Mouse (Mus musculus): ENCODE results near the gene Zfp160. TPM values are rescaled to one million over a fixed set of nuclear protein-coding genes. Genes with fewer than 3 reads are reported as not detected.
"Not testable (repeated sequence)": the region's sequence is repeated elsewhere in the genome, so short reads cannot be mapped to it uniquely, and the experiment has no call there.

Gene Zfp160
- total RNA-seq (2015; ENCODE audit: low replicate concordance), result 4.6 and 5.9 TPM in 2 replicates
- total RNA-seq (2017; ENCODE audit: low replicate concordance), result 3.6 and 3.9 TPM in 2 replicates

DNA sequence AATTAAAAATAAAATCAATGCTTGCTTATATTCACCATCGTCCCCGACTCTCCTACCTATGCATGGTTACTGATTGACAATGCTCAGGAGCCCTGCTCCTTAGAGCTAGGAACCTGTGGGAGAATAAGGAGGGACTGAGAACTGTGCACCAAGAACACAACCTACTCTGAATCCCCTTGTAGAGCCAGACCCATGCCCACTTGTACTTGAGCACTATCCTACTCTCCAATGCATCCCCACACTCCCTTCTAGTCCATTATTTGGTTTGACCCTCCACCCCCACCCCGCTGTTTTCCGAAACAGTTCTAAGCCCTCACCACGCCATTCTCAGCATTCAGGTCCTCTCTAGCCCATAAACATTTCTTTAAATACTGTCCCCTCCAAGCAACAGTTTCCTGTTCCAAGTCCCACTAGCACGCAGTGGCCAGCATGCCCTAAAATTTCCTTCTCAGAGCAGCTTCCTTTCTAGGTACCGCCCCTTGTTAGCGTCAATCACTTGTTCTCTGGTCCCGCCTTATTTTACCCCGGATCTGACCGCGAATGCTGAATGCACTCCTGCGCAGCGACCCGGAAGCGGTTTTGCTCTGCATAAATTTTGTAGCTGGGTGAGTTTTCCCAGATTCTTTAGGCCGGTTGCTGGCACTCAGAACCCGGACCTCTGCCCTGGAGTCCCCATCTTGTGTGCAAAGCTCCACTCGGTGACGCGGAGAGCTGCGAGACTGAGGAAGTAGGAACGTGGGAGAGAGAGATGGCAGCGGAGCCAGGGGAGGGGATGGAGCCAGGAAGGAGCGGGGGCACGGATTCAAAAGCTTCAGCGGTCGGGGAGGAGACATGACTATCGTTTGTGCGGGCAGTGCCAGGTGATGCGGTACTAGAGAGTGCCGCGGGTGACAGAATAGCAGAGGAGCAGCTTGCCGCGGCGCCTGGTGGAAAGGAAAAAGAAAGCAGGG lies at the start of gene Zfp160:
Gene Zfp160, plus strand, starts transcription at position 522 of the 950 bp plus-strand sequence.
- peak; percentile 95 for ATAC-seq (replicated peaks; ENCODE audit: low FRiP score, poor library complexity, severe bottlenecking)

DNA sequence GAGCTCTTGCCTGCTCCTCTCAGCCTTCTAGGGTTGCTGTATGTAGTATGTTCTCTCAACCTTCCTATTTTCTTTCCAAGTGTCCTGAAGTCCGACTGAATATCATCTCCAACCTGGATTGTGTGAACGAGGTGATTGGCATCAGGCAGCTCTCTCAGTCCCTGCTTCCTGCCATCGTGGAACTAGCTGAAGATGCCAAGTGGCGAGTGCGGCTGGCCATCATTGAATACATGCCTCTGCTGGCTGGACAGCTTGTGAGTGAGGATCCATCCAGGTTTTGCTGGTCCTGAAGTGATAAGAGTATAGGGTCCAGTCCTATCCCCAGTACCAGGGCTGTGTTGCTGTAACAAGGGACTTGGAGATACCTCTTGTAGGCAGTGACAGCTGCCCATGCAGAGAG lies 48.3 kb upstream of the Zfp160 start:
- ATAC-seq (replicated peaks; ENCODE audit: low FRiP score, poor library complexity, severe bottlenecking), result no peak

DNA sequence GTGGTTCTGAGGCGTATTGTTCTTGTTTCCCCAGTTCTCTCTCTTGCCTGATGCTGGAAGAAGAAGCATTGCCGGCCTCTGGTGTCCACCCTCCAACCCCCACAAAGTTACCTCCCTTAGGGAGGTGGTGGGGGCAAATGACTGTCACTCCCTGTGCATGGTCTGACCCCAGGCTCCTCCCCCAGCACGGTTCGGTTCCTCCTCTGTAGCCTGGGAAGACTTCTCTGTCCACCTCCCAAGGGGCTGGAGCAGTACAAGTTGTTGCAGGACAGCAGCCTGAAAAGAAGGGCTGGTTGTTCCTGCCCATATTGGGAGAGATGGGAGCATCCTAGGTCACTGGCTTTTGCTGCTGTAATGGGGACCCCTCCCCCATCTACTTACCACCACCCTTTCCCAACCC lies 43.3 kb upstream of the Zfp160 start:
- ATAC-seq (replicated peaks; ENCODE audit: low FRiP score, poor library complexity, severe bottlenecking), result no peak

DNA sequence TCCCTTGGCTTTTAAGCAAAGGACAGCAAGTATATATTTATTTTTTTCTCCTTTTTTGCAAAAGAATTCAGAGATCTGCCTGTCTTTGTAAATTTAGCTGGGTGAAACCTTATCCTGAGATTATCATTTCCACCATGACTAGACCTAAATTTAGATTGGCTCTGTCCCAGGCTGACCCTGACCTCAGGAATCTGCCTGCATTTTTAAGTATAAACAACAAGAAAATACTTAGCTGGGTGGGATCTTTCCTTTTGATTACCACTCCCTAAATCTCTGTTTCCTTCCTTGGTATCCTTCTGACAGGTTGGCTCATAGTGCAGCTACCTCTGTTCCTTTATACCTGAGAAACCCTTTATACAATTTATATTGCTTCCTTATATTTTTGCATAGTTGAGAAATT lies 42.0 kb upstream of the Zfp160 start:
- ATAC-seq (replicated peaks; ENCODE audit: low FRiP score, poor library complexity, severe bottlenecking), result no peak

DNA sequence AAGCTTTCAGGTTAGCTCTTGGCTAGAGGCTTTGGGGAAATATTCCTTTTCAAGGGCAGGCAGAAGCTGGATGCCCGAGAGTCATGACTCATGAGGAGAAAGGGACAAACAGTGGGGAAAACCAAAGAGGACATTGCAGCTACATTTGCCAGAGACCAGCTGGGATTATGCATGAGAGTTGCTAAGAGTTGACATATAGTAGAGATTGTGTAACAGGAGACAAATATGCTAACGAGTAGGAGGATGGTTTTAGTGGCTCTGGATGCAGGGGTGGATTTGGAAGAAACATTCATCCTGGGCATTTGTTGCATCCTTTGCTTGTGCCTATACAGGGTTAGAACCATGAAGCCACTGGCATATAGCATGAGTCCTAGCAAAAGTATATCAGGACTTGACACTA lies 15.0 kb upstream of the Zfp160 start:
- no peak for ATAC-seq (replicated peaks; ENCODE audit: low FRiP score, poor library complexity, severe bottlenecking)

DNA sequence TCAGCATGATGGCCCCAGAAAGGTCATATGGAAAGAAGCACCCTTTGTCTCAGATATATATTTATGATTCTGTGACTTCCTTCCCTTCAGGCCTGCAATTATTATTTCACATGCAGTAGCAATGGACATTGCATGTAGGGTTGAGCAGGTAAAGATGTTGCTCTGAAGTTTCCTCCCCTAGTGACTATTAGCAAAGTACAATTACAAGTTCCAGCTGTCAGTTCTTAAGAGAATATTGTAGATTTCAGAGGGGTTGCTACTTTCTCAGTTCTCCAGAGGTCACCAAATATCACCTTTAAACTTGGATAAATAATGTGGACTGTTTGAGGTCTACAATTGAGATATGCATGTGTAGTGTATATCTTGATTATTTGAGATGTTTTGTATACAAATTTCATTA lies 12.3 kb upstream of the Zfp160 start, which contains the start of gene Vmn1r233:
Gene Vmn1r233, minus strand, starts transcription at position 101 of the 400 bp plus-strand sequence.
- ATAC-seq (replicated peaks; ENCODE audit: low FRiP score, poor library complexity, severe bottlenecking), result no peak

DNA sequence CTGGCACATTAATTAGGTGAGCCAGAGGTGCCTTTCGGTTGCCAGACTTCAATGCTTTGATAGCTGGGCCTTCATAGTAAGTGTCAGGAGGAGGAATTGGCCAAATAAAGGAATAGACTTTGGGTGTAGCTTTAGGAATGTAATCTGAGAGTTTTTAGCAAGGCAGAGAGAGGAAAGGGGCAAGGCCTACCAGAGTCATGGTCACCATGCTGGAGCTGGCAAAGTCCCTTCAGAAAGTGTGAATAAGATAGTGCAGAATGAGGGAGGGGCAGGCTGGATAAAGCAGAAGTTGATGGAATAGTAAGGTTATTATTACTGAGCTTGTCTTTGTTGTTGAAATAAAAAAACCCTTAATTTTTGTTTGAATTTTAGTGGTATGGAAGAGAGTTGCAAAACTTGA lies 1.0 kb downstream of the Zfp160 start:
- no peak for ATAC-seq (replicated peaks; ENCODE audit: low FRiP score, poor library complexity, severe bottlenecking)

DNA sequence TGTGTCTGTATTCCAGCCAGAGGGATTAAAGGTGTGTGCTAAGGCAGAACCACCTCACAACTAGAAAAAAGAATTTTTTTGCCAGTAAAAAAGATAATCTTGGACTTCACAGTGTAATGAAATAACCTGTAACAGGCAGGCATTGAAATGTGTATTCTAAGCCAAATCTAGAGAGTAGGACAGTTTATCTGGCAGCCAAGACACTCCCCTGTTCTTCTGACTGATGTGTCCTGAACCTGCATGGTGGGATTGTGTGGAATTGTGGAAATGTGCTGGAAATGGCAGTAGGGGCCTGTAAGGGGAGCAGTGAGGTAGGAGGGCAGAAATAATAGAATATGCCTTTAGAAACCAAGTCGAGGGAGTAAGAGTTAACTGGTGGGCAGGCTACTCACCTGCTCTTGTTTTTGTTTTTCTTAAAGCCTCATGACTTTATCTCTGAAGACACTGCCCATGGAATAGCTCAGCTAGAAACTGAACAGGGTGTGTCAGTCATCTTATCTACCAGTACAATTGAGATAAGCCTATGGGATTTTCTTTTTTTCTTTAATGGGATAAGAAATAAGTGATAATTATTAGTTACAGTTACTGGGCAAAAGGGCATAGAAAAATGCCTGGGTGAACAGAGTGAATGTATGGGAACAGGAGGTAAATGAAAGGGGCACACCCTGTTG lies 9.8 kb downstream of the Zfp160 start:
- ATAC-seq (replicated peaks; ENCODE audit: low FRiP score, poor library complexity, severe bottlenecking), result no peak

DNA sequence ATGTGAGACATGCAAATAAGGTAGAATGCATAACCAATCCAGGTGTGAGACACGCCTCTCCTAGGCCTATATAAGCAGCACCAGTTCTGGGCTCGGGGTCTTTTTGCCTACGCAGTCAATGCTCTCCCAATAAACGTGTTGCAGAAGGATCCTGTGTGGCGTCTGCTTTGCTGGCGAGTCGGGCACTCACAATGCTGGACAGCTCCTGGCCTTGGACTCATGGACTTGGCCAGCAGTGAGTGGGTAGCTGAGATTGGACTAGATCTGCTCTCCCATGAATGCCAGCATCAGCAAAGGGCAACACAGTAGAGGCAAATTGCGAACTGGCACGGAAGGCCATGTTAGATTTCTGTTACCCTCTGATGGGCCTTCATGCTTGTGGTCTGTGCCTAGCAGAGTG lies 39.3 kb downstream of the Zfp160 start:
- ATAC-seq (replicated peaks; ENCODE audit: low FRiP score, poor library complexity, severe bottlenecking), result not testable (repeated sequence)

DNA sequence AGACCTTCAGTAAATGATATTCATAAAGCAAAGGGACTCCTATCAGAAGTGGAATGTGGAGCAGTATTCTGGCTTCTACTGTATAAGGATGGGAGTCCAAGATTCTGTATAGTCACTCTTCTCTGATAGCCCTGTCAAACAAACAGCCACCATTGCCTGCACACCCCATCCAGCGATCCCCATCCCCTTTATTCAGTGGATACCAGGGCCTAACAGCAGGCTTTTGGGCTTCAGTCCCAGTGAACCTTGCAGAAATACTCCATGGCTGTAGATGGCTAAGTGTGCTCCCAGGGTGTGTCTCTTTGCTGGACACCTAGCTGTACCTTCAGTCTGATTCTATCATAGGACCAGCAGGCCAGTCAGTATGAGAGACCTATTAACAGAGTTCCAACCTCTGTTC lies 42.2 kb downstream of the Zfp160 start:
- no peak for ATAC-seq (replicated peaks; ENCODE audit: low FRiP score, poor library complexity, severe bottlenecking)

DNA sequence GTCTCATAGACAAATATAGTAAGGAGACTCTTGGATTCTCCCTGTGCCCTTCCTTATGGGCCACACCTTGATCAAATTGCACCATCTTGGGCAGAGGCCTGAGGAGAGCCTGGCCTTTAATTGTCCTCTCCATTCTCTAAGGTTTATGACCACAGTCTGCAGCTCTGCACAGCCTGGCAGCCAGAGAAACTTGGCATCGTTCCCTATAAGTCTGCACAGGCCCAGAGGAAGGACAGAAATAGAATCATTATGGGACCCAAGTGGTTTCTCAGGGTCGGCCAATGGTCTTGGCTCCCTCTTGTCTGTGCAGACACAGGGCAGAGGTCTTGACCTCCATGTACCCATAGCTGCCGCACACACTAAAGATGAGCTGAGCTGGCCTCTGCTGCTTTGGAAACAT lies 42.6 kb downstream of the Zfp160 start:
- not testable (repeated sequence) for ATAC-seq (replicated peaks; ENCODE audit: low FRiP score, poor library complexity, severe bottlenecking)

DNA sequence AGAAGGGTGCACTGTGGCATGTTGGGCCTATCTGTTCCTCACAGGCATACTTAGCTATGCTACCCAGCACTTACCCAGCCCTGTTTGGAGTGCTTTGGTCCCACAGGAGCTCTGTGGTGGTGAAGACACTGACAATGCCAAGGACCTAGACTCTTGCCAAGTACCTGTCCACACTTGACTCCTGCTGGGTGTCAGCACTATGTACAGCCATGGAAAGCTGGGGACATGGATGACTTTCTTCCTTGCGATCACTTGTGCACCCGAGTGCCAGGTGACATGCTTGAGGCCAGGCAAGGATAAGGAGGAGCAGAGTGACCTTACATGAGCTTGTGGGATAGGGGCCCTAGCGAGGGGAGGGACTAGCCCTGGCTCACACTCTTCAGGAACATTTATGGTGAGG lies 43.2 kb downstream of the Zfp160 start:
- ATAC-seq (replicated peaks; ENCODE audit: low FRiP score, poor library complexity, severe bottlenecking), result not testable (repeated sequence)

DNA sequence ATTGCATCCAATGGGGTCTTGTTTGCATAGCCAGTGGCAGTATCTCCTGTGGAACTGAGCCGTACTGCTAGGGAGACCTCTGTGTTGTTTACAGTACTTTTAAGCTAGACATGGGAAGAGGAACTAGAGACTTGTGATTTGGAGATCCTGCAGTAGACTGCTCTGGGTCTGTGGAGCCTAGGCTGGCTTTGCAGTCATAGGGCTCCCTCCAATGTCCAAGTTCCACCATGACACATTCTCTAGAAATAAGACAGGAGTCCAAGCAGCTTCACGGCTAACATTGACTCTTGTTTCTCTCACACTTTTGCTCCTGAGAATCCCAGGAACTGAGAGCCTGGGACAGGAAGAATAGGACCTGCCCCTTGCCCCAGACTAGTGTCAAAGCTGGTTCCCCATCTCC lies 44.6 kb downstream of the Zfp160 start:
- ATAC-seq (replicated peaks; ENCODE audit: low FRiP score, poor library complexity, severe bottlenecking), result no peak

DNA sequence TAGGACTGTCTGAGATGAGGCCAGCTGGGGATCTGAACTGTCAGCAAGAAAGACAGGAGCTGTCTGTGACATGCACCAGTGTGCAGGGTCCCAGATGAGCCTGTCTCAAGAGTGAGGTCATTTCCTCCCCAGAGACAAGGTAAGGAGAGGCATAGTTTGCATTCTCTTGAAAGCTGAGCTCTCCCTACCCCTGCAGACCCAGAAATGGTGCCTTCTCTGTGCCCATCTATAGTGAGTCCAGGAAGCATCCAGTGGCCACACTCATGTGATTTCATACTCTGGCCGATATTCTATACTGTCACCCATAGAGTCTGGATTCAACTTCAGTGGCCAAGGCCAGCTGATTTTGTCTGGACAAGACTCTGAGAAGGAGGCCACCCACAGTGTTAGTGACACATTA lies 46.4 kb downstream of the Zfp160 start:
- ATAC-seq (replicated peaks; ENCODE audit: low FRiP score, poor library complexity, severe bottlenecking), result not testable (repeated sequence)

DNA sequence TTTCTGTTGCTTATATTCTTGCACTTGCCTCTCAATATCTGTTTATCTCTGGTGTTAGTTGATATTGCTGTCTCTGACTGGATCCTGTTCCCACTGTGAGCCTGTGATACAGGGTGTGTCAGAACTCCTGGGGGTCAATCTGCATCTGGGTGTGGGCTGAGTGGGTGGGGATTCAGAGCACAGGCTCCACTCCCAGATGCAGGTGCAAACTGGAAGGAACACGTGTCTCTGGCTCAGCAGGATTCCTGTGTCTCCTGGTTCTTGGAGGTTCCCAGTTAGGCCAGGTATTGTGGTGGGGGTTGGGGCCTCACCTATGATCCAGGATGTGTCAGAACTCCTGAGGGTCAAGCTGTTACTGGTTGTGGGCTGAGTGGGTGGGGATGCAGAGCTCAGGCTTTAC lies 56.8 kb downstream of the Zfp160 start:
- ATAC-seq (replicated peaks; ENCODE audit: low FRiP score, poor library complexity, severe bottlenecking), result no peak

DNA sequence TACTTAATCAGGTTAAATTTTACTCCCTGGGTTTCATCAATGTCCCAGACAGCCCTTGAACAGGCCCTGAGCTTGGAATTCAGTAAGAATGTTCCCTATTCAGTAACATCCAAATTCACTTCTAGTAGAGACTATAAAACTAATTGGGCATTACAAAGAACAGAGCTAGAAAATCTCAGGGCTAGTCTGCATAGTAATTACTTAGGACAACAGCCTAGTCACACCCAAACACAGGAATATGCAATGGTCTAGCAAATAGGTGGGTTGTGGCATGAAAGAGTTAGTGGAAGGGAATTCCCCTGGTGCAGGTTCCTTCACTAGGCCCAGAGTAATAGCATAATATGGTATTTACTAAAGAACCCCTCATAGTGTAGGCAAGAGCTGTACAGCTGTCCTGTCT lies 58.3 kb downstream of the Zfp160 start:
- no peak for ATAC-seq (replicated peaks; ENCODE audit: low FRiP score, poor library complexity, severe bottlenecking)

DNA sequence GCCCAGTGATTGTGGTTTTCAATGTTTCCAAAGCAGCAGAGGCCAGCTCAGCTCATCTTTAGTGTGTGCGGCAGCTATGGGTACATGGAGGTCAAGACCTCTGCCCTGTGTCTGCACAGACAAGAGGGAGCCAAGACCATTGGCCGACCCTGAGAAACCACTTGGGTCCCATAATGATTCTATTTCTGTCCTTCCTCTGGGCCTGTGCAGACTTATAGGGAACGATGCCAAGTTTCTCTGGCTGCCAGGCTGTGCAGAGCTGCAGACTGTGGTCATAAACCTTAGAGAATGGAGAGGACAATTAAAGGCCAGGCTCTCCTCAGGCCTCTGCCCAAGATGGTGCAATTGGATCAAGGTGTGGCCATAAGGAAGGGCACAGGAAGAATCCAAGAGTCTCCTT lies 60.7 kb downstream of the Zfp160 start:
- ATAC-seq (replicated peaks; ENCODE audit: low FRiP score, poor library complexity, severe bottlenecking), result not testable (repeated sequence)

DNA sequence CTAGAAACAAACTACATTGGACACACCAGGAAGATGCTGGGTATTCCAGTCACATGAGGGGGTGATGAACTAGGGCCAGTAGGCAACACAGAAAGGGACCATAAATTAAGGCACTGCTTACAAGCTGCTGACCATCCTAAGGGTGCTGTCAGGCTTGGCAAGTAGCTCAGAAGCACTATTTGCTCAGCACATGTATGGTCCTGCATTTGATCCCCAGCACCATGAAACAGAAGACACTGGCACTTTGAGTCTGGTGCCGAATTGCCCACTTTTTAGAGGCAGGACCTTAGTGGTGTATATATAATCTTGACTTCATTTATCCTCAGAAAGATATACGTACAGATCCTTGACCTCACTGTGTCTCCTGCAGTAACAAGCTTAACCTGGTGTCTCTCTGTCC lies 62.3 kb downstream of the Zfp160 start:
- not testable (repeated sequence) for ATAC-seq (replicated peaks; ENCODE audit: low FRiP score, poor library complexity, severe bottlenecking)

All from erythroblast, adult 5-6 weeks (primary cell).